Mouse (Mus musculus): ENCODE measurements around the gene A4galt.

The A4galt gene

DNA sequence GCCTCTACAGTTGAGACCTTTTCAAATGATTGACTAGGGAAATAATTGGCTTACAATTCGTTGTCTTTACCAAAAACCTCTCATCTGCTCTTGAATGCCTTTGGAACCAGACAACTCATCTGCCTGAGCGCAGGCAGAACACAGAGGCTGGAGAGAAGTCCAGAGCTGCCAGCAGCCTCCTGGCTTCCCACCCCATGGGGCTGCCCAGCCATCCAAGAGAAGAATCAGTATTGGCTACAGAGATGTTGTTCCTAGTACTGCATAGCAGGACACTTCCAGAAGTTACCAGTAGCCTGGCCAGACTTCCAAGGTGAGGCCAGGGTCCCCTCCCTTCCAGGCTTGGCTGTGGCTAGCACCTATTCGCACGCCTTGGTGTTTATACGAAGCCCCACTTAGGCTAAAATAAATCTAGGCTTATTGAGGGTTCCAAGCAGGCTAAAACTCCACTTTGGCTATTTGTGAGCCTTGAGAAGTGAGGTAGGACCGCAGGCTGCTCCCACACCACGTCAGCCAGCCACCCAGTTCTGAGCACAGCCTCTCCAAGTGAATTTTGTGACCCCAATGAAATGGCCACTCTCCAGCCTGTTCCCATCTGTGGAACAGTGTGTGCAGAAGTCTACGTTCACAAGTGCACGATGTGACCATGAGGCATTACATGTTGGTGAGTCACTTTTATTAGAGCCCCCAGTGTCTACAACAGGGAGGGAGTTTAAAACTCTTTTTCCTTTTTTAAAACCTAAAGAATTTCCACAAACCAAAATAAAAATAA is 25.3 kb downstream of the A4galt start:
- no peak for DNase-seq (ENCODE audit: low spot score in 2 of 2)

DNA sequence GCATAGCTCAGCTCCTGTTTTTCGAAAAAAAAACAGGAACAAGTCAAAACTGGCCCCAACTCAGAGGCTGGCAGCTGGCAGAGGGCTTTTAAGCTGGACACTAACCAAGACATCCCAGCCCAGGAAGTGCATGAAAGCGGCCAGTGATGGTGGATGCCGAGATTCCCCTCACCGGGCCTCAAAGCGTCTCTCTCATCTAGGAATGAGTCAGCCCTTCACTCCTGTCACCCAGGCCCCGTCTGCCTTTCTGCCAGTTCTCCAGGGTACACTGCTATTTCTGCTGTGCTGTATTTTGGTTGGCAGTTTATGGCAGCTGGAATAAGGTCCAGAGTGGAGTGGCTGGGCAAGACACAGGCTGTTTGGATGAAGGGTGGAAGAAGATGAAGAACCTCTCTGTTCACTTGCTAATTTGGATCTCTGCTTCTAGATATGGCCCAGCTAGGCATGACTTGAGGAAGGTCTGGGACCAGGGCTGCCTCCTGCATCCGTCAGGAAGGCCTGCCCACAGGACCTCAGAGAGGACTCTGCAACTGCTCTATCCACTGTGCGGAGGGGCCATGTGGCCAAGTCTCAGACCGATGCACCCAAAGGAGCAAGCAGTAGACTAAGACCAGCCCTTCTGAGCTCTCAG is 27.3 kb downstream of the A4galt start:
- peak in 1 of 2 experiments; percentile 45 for DNase-seq (ENCODE audit: low spot score in 2 of 2)

DNA sequence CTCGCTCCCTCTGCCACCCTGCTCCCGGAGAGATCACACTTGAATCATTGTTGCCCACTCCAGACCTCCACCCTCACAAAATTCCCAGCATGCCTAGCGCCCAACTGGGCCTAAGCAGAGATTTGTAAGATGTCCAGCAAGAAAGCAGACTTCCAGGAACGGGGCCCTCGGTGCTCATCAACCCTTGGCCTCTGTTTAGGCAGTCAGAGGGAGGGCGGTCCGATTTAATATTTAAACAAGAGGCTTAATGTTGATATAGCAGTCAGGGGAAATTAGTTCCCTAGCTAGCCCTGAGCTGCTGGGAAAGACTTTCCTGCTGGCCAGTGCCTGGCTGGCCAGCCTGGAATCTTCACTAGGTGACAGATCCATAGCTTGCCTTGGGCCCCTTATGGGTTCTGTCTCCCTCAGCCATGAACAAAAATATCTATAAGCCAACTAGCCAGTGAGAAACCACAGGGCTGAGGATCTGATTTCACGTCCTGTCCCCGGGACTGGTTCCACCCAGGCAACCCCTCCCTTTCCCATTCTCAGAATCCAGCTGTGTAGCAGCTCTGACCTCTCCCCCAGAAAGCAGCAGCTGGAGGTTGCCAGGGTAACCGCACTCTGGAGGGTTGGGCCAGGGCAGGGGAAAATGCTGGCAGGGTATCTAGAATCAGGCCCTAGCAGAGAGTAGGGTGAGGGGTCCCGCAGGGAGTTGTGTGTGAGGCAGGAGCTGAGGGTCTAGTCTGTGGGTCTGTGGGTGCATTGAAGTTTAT is 28.2 kb downstream of the A4galt start:
- DNase-seq (ENCODE audit: low spot score in 2 of 2) = peak; percentile 60 to 76

DNA sequence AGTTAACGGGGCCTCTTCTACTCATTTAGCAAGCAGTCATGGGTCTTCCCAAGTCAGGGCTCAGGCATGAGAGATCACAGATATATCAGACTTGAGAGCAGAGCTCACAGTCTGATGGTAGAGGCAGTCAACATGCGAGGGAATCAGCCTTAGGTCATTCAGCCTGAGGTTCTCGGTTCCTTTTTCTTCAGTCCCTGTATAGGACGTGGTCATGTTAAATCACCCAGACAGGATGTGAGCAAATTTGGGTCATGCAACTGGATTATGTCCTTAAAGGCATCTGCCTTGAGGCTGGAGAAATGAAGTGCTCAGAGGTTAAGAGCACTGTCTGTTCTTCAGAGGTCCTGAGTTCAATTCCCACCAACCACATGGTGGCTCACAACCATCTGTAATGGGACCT is 29.9 kb downstream of the A4galt start:
- no peak for DNase-seq (ENCODE audit: low spot score in 2 of 2)

DNA sequence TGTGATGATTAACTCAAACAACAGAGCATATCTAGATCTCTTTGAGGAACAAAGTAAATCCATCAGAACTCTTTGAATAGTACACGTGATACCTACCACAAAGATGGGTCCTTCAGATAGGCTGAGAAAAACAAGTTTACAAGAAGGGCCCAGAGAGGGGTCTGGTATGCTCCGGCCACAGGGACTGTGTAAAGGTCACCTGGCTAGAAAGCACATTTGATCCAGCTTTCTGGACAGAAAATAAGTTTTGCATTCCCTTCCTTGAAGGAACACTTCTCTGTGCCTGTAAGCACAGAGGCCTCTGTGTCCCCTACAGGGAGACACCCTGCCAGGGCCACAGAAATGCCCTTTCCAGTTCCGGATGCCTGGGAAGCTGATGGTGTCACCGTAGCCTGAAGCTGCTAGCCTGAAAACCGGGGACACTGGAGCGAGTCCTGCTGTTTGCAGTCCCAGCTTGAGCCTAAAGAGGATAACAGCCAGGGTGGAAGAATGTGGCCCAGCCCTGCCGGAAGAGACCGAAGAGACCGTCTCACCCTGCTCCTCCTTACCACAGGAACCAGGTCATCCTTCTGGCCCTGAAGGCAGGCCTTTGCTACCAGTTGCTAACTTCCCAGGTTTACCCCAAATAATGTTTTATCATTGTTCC is 31.1 kb downstream of the A4galt start:
- no peak for DNase-seq (ENCODE audit: low spot score in 2 of 2)

DNA sequence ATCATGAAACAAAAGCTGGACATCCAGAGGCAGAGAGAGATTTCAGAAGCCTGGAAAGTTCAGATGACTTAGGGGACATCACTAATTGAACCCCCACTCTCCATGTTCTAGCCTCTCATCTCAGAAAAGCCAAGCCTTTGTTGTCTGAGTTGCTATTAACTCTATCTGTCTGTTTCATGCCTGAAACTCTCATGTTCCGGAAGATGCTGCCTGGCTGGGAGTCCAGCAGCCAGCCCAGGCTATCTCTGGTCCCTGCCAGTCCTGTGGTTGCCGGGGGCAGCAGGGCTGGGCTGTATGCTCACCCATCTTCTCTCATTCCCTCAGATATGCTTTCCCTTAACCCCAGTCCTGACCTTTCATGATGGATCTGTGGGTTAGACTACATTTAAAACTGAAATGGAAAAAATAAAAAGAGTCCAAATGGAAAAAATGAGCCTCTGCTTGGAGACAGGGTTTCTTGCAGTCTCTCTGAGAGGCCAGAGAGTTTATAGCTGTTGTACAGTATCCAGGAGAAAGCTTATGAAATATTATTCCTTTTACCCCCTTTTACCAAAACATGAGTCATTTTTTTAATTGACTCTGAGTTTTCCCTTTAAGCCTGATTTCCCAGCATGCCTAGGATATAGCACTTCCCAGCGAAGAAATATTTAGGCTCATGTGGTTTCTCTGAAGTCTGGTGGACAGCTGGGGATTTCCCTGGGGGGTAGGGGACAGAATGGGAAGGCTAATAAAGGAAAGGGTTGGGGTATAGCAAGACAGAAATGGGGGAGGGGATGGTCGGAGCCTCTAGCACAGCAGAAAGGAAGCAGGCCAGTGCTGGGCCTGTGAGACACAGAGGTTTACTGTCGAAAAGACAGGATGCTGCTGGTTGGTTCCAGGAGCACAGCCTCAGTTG is 36.0 kb downstream of the A4galt start:
- no peak for DNase-seq (ENCODE audit: low spot score in 2 of 2)

DNA sequence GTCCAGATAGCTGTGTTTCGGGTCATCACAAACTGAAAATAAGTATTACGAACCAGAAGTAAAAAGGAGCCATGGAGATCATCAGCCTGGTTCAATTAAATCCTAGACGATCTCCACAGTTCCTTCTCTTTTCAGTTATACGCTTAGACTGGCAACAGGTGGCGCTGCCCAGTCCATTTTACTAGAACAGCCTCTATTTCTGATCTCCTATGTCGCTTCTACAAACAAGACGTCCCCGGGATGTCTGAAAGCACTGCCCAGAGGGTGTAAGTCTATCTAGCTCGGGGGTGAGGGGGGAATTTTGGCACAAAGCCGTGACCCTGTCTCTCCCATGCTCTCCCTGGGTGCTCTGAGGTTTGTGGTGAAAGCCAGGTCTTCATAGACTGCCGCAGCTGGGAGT is 41.3 kb downstream of the A4galt start:
- peak in 1 of 2 experiments; percentile 69 for DNase-seq (ENCODE audit: low spot score in 2 of 2)

DNA sequence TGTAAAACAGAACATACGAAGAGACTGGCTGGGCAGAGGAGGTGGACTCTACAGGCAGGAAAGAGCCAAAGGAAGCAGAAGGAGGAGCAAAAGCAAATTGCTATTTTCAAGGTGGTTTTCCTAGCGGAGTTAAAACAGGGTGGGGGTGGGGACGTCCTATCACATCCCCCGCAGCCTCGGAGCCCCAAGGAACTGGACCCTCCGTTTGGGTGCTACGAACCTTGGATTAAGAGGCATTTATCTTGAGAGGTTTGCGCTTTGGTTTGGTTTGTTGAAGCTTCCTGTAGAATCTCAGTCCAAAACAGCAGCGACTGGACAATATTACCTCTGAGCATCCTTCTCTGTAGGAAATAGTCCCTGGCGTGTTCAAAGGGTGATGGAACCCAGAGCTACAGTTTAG is 41.9 kb downstream of the A4galt start:
- no peak for DNase-seq (ENCODE audit: low spot score in 2 of 2)

DNA sequence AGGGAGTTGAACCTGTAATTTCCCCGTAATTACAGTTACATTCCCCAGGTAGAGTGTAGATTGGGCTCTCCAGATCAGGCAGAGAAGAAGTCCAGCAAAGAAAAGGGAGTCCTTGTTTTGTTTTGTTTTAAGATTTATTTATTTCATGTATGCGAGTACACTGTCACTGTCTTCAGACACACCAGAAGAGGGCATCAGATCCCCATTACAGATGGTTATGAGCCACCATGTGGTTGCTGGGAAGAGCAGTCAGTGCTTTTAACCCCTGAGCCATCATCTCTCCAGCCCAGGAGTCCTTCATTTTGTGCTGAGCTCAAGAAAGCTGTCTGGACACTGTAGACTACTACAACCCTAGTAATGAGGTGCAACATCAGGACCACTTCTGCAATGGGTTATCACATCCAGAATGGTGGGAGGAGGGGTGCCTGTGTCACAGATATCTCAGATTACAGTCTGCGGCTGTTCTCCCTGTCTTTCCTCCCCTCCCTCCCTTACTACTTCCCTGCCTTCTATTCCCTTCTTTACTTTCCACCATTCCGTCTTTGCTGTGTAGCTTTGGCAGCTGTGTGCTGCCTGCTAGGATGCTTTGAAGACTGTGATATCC is 42.4 kb downstream of the A4galt start:
- DNase-seq (ENCODE audit: low spot score in 2 of 2) = no peak

DNA sequence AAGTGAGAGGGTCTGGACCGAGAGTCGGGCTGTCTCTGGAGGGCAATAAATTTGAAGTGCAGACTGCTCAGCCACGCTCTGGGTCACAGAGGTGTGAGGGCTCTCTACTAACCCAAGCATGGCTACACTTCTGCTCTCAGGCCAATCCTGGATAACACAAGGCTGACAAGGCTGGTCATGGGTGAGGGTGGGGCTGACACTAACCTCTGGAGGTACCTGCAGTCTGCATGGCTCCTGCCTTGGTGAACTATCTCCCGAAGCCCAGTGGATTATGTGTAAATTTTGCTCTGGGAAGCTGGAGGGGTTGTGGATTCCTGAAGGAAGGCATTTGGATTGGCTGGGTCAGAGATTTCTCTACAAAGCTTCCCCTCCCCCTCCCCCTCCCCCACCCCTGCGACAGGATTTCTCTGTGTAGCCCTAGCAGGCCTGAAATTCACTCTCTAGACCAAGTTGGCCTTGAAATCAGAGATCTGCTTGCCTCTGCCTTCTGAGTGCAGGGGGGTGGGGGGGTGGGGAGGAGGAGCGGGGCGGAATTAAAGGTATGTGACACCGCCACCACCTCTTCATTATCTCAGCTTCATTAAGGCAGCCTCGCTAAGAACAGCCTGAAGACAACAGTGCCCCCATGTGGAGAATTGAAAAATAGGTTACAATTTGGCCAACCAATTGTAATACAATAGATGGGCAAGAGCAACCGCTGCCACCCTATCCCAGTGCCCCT is 46.7 kb downstream of the A4galt start:
- DNase-seq (ENCODE audit: low spot score in 2 of 2) = no peak

DNA sequence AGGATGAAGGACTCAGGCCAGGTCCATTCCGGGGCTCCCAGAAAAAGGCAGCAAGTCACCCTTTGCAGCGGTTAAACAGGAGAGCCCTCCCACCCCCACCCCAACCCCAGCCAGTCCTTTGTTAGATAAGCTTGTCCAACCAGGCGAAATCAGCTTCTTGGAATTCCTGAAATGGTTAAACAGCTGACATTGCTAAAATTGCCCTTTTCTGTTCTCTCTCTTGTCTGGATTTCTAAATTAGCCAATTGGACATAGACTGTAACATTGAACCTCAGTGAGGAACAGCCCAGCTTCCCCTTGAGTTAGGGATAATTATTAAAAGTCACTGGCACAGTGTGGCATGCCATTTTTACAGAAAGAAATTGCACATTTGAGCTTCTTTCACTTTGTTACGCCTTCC is 49.2 kb downstream of the A4galt start:
- DNase-seq (ENCODE audit: low spot score in 2 of 2) = no peak

DNA sequence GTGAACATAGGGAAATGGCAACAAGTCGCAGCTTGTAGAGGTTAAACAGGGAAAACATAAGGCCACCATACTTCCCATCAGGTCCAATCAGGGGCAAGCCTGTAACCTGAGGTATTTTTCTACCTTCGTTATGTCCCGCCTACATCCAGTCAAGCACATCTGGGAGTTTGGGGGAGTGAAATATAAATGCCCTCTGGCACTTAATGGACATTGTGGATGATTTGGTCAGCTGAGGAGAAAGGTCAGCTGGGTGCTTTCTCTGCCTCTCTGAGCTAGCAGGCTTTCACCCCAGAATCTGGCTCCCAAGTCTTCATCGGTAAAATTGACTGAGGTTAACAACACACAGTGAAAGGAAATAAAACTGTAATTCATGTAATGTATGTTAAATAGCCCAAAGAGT is 58.2 kb downstream of the A4galt start:
- no peak for DNase-seq (ENCODE audit: low spot score in 2 of 2)

DNA sequence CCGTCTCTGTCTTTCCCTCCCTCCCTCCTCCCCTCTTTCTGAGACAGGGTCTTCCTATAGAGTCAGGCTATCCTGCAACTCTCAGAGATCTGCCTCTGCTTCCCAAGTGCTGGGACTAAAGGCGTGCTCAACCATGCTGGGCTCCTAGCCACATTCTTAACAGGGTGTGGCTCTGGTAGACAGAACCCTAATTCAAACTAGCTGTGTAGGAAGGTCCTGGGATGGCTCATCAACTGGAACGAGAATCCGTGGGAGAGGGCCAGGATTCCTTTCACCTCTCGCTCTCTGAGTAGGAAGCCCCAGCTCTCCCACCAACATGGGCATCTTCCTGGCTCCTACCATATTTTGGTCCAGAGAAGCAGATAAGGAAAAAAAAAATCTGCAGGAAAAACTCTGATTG is 69.2 kb downstream of the A4galt start:
- no peak for DNase-seq (ENCODE audit: low spot score in 2 of 2)

DNA sequence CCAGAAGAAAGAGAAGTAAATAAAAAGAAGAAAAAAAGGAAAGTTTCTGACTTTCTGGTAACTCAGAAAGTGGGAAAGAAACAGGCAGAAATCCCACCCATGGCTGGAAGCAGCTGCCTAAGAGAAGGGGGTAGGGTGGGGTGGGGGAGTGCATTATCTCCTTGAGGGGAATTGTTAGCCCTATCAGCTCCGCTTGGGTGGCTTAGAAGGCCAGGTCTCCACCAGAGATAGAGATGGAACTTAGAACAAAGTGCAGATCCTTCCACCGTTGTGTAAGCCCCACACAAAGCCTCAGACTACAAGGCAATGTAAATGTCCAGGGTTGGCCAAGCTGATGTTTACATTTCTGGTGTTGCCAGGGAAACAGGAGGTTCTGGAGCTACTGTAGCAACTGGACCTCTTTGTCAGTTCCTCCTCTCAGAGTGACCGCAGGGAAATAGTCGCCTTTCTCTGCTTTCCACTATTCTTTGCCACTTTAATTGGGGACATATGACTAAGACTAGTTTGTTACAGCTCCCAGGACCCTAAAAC is 69.7 kb downstream of the A4galt start:
- DNase-seq (ENCODE audit: low spot score in 2 of 2) = no peak

DNA sequence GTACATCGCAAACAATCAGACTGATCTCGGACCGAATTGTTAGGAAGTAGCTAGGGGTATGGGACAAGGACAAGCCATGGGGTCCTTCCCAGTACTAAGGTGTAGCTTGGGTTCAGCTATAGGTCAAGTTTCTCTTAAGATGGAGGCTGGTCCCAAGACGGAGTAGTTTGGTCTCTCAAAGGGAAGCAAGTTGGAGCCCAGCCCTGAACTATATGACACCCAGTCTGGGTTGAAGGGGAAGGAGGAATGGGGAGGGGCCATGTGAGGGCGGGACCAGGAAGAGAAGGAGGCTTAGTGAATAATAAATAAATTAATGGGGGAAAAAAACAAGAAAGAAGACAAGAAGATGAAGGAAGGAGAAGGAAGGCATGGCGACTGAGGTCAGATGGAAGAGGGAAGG is 71.6 kb downstream of the A4galt start:
- DNase-seq (ENCODE audit: low spot score in 2 of 2) = no peak

Measured in urinary bladder, postnatal 36 days (tissue).